Mouse (Mus musculus) Patski (cell line): ENCODE results near the gene Maml2. TPM values are rescaled to one million over a fixed set of nuclear protein-coding genes. Genes with fewer than 3 reads are reported as not detected.
A peak's percentile ranks its signal among the peaks of the same experiment; 100 is the strongest.

Source experiments
- ATAC-seq: fragments of 100-300 bp; one replicate; pipeline ENCODE4 v1.8.0; 2021
- CTCF ChIA-PET: fragments of 350-600 bp; sonication (Branson Sonifier 250); formaldehyde crosslinking; loops from one replicate; lab custom pipeline; 2022; ENCODE audit warnings: inconsistent platforms; lab: Charles Lee
- POLR2A ChIA-PET: fragments of 350-600 bp; sonication (Branson Sonifier 250); formaldehyde crosslinking; loops from one replicate; lab custom pipeline; 2022; ENCODE audit warnings: antibody characterized with exemption, inconsistent platforms; lab: Charles Lee
- DNase-seq: peaks from one replicate; pipeline ENCODE4 v3.0.0-alpha.2; 2011; ENCODE audit warnings: low read depth, low spot score
- H3K27me3 ChIP-seq: fragments of 371-371 bp; one replicate; pipeline ENCODE4 v1.5.1; 2021
- CTCF ChIP-seq: fragments of 100-300 bp; IDR thresholded peaks from one replicate; pipeline ENCODE4 v1.5.1; 2021
- in situ Hi-C: fragments of 300-500 bp; cut with MboI; formaldehyde crosslinking; loops from 3 replicates; pipeline ENCODE4 v1.11.1; 2018; ENCODE audit warnings: low pct_unique_long_range_greater_than_20kb, mixed read lengths
- polyA plus RNA-seq: library from polyadenylated mRNA; unstranded; gene quantifications from one replicate; pipeline ENCODE4 v1.2.3, GENCODE M21; 2021

Gene Maml2
- polyA plus RNA-seq, 1 experiment from 2014 or later: 10.5 TPM

GRCm38 (mm10) chr9:13446236-13446635 is 148.5 kb downstream of the Maml2 start:
- CTCF ChIA-PET: interaction anchor here (0.8 to 2.0 kb wide), 2 partner anchors 11 to 12 kb away, joined by 3 to 5 read pairs; no protein-coding TSS in a partner anchor
- POLR2A ChIA-PET: interaction anchor here (0.6 kb wide), 1 partner anchor 30 kb away, joined by 6 read pairs; no protein-coding TSS in a partner anchor
- ATAC-seq (no peak), DNase-seq (no peak)
- no peak for TF ChIP-seq CTCF
- no peaks in the 10 kb centered on the region for H3K27me3 ChIP-seq
- in situ Hi-C loops: no loop called here

- CTCF ChIA-PET: interaction anchor here (0.8 to 2.0 kb wide), 4 partner anchors 11 to 159 kb away, joined by 3 to 5 read pairs (median 3); no protein-coding TSS in a partner anchor
- ATAC-seq (no peak), DNase-seq (no peak)
- TF ChIP-seq CTCF: no peak
- in situ Hi-C loops: no loop called here
- POLR2A ChIA-PET: interaction anchor here (0.6 kb wide), 1 partner anchor 30 kb away, joined by 6 read pairs; no protein-coding TSS in a partner anchor
- no peaks in the 10 kb centered on the region for H3K27me3 ChIP-seq
These were observed 149.0 kb downstream of the Maml2 start, which contains the start of gene Gm17571 for GRCm38 (mm10) chr9:13446703-13447285. TSS of gene Gm17571 (minus strand) at chr9:13446753.

GRCm38 (mm10) chr9:13448716-13449115 is 151.0 kb downstream of the Maml2 start:
- ATAC-seq (no peak), DNase-seq (no peak)
- ChIA-PET POLR2A (no interaction called here), CTCF (no interaction called here)
- H3K27me3 ChIP-seq: no peaks in the 10 kb centered on the region
- in situ Hi-C loops: no loop called here
- no peak for TF ChIP-seq CTCF

- ChIA-PET POLR2A (no interaction called here), CTCF (interaction anchor here (1.0 to 1.1 kb wide), 2 partner anchors 10 to 12 kb away, joined by 3 read pairs; no protein-coding TSS in a partner anchor)
- H3K27me3 ChIP-seq: no peaks in the 10 kb centered on the region
- in situ Hi-C loops: no loop called here
- TF ChIP-seq CTCF: no peak
- DNase-seq (no peak), ATAC-seq (peak; percentile 78)
These were observed 156.9 kb downstream of the Maml2 start for GRCm38 (mm10) chr9:13454651-13455123.

GRCm38 (mm10) chr9:13455231-13455630 is 157.5 kb downstream of the Maml2 start:
- CTCF ChIA-PET: interaction anchor here (1.1 kb wide), 1 partner anchor 11 kb away, joined by 3 read pairs; no protein-coding TSS in a partner anchor
- no peak for TF ChIP-seq CTCF
- in situ Hi-C loops: no loop called here
- POLR2A ChIA-PET: no interaction called here
- DNase-seq (no peak), ATAC-seq (no peak)
- no peaks in the 10 kb centered on the region for H3K27me3 ChIP-seq

GRCm38 (mm10) chr9:13457774-13458173 is 160.0 kb downstream of the Maml2 start:
- in situ Hi-C loops: no loop called here
- ATAC-seq (no peak), DNase-seq (no peak)
- ChIA-PET POLR2A (no interaction called here), CTCF (interaction anchor here (1.7 kb wide), 1 partner anchor 8 kb away, joined by 5 read pairs; no protein-coding TSS in a partner anchor)
- TF ChIP-seq CTCF: no peak
- H3K27me3 ChIP-seq: no peaks in the 10 kb centered on the region

GRCm38 (mm10) chr9:13459371-13459770 is 161.6 kb downstream of the Maml2 start:
- no peak for TF ChIP-seq CTCF
- POLR2A ChIA-PET: no interaction called here
- in situ Hi-C loops: no loop called here
- ATAC-seq (no peak), DNase-seq (no peak)
- CTCF ChIA-PET: interaction anchor here (1.0 to 1.4 kb wide), 2 partner anchors 13 to 108 kb away, joined by 3 to 5 read pairs; partner anchors contain the start of gene Gm17571
- H3K27me3 ChIP-seq: no peaks in the 10 kb centered on the region

GRCm38 (mm10) chr9:13460012-13460411 is 162.3 kb downstream of the Maml2 start:
- ATAC-seq (no peak), DNase-seq (no peak)
- H3K27me3 ChIP-seq: no peaks in the 10 kb centered on the region
- CTCF ChIA-PET: no interaction called here
- in situ Hi-C loops: no loop called here
- POLR2A ChIA-PET: no interaction called here
- no peak for TF ChIP-seq CTCF

GRCm38 (mm10) chr9:13460926-13461325 is 163.2 kb downstream of the Maml2 start:
- no peak for TF ChIP-seq CTCF
- in situ Hi-C loops: no loop called here
- POLR2A ChIA-PET: interaction anchor here (0.6 to 1.0 kb wide), 2 partner anchors 23 to 165 kb away, joined by 3 to 6 read pairs; no protein-coding TSS in a partner anchor
- no peak for DNase-seq
- ATAC-seq: no peak
- CTCF ChIA-PET: no interaction called here
- no peaks in the 10 kb centered on the region for H3K27me3 ChIP-seq

- TF ChIP-seq CTCF: no peak
- no peaks in the 10 kb centered on the region for H3K27me3 ChIP-seq
- ChIA-PET POLR2A (no interaction called here), CTCF (interaction anchor here (0.9 to 1.5 kb wide), 2 partner anchors 9 to 23 kb away, joined by 3 to 5 read pairs; no protein-coding TSS in a partner anchor)
- no peak for ATAC-seq
- in situ Hi-C loops: no loop called here
- no peak for DNase-seq
These were observed 167.7 kb downstream of the Maml2 start for GRCm38 (mm10) chr9:13465358-13466020.

- POLR2A ChIA-PET: no interaction called here
- no peaks in the 10 kb centered on the region for H3K27me3 ChIP-seq
- CTCF ChIA-PET: interaction anchor here (1.5 kb wide), 1 partner anchor 10 kb away, joined by 5 read pairs; no protein-coding TSS in a partner anchor
- no peak for ATAC-seq
- TF ChIP-seq CTCF: no peak
- DNase-seq: no peak
- in situ Hi-C loops: no loop called here
These were observed 168.6 kb downstream of the Maml2 start for GRCm38 (mm10) chr9:13466351-13466750.
